Mouse (Mus musculus) spleen, adult 2 months (tissue): ENCODE measurements at regions not wholly inside any gene's neighbourhood (a gene's known extent, or its start where the extent isn't known, plus 50 kb on each side); places are given as distances from the start of the nearest gene placed in this dataset.

Source experiments
- DNase-seq, 2 experiments: peaks; one replicate each; pipeline versions ENCODE4 v3.0.0 to v3.0.0-alpha.2; 2012 to 2021; ENCODE audit warnings: low spot score in 2 of 2, low read depth in 1 of 2
- H3K27ac ChIP-seq: fragments of 200-500 bp; 2 replicates; pipeline ENCODE4 v1.5.1; 2012; ENCODE audit warnings: low read length, inconsistent platforms; ENCODE audit not compliant: insufficient read depth
- H3K27me3 ChIP-seq: fragments of 200-500 bp; 2 replicates; pipeline ENCODE4 v1.6.1; 2012; ENCODE audit warnings: mild to moderate bottlenecking, moderate library complexity, low read length, inconsistent platforms; ENCODE audit not compliant: control insufficient read depth, insufficient read depth
- H3K36me3 ChIP-seq: fragments of 200-500 bp; 2 replicates; pipeline ENCODE4 v1.6.1; 2012; ENCODE audit warnings: mild to moderate bottlenecking, low read length, inconsistent platforms; ENCODE audit not compliant: control insufficient read depth, insufficient read depth
- H3K4me1 ChIP-seq: fragments of 200-500 bp; 2 replicates; pipeline ENCODE4 v1.6.1; 2011; ENCODE audit warnings: inconsistent platforms; ENCODE audit not compliant: control insufficient read depth, insufficient read depth, insufficient read length
- H3K4me3 ChIP-seq: fragments of 200-500 bp; 2 replicates; pipeline ENCODE4 v1.5.1; 2011; ENCODE audit warnings: mild to moderate bottlenecking, inconsistent platforms; ENCODE audit not compliant: insufficient read depth, insufficient read length; ENCODE audit errors: extremely low read depth
- CTCF ChIP-seq: fragments of 200-500 bp; IDR thresholded peaks from 2 replicates; pipeline ENCODE4 v1.5.1; 2011; ENCODE audit warnings: mild to moderate bottlenecking, inconsistent platforms; ENCODE audit not compliant: insufficient read depth, insufficient read length, insufficient replicate concordance; ENCODE audit errors: extremely low read depth
- POLR2A ChIP-seq: fragments of 200-500 bp; IDR thresholded peaks from 2 replicates; pipeline ENCODE4 v1.6.1; 2011; ENCODE audit warnings: low read depth, low read length, inconsistent platforms
- WGBS: fragments of 180-500 bp; shearing (Covaris S2); methylation state at CpG from one replicate; pipeline ENCODE4 v1.1.7; 2018; 5-methylcytosine and 5-hydroxymethylcytosine counted together

DNA sequence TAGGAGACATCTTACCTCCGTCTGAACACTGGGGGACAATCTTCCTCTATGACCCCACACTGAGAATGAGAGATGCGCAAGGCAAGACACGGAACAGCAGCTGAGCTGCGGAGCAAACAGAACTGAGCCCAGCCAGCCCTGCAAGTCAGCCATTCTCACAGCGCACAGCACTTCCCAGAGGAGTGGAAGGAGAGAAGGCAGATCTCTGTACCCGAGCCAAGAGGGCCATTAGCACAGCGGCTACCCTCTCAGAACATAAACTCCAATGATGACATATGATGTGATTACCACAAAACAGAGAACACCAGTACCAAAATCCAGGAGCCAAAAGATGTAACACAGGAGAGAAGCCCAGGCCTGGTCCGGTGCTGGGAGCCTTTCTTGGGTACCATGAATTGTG is 72.3 kb upstream of the Cplx2 start:
- Histone ChIP-seq H3K4me3 (no peak overlapping the region), H3K27me3 (no peaks in the 10 kb centered on the region; the same call in 1 of the 2 replicates), H3K4me1 (no peaks in the 10 kb centered on the region; the same call in 1 of the 2 replicates), H3K36me3 (no peaks in the 10 kb centered on the region), H3K27ac (no peak overlapping the region)
- TF ChIP-seq POLR2A (no peak), CTCF (no peak)
- no peak for DNase-seq
- 86% methylated on average over 8 of the region's 8 CpGs for WGBS

DNA sequence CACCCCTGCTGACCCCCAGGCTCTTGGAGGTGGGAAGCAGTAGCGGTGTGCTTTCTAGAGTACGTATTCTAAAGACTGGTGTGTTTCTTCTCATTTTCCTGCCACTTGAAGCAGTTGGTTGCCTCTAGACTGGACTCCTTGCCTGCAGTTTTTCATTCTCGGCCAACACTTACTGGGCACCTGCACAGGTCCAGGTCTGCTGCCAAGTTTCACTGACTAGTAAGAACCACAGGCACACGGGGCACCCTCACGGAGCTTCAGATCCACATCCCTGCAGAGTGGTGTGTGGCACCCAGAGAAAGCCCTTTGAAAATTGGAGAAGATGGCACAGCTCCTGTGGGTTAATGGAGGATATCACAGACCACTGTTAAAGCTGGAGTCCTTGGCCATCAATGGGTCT is 71.9 kb upstream of the Cplx2 start:
- Histone ChIP-seq H3K36me3 (no peaks in the 10 kb centered on the region), H3K4me1 (no peaks in the 10 kb centered on the region; the same call in 1 of the 2 replicates), H3K4me3 (no peak overlapping the region), H3K27me3 (no peaks in the 10 kb centered on the region; the same call in 1 of the 2 replicates), H3K27ac (no peak overlapping the region)
- 86% methylated on average over 5 of the region's 5 CpGs for whole genome bisulfite sequencing
- TF ChIP-seq CTCF (no peak), POLR2A (no peak)
- DNase-seq = no peak

DNA sequence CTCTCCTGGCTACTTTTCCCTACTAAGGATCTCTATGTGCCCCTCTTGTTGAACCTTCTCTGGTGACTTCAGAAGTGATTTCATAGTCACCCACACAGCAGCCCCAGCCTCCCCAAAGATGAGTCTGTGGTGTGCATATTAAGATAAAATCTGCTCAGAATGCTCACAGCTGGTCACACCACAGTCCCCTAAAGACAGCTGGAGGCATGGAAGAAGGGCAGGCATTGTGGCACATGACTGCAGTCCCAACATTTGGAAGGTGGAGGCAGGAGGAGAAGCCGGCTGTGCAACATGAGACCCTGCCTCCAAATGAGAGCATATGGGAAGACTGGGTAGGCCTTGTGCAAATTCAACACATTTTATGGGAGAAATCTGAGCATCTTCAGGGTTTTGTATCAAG is 70.0 kb upstream of the Cplx2 start:
- TF ChIP-seq CTCF = no peak
- no peaks in the 10 kb centered on the region; the same call in 1 of the 2 replicates for H3K27me3 ChIP-seq
- H3K27ac ChIP-seq = no peak overlapping the region
- no peaks in the 10 kb centered on the region; the same call in 1 of the 2 replicates for H3K4me1 ChIP-seq
- 97% methylated on average over 1 of the region's 1 CpGs for WGBS
- H3K4me3 ChIP-seq = no peak overlapping the region
- no peak for DNase-seq
- H3K36me3 ChIP-seq = no peaks in the 10 kb centered on the region

DNA sequence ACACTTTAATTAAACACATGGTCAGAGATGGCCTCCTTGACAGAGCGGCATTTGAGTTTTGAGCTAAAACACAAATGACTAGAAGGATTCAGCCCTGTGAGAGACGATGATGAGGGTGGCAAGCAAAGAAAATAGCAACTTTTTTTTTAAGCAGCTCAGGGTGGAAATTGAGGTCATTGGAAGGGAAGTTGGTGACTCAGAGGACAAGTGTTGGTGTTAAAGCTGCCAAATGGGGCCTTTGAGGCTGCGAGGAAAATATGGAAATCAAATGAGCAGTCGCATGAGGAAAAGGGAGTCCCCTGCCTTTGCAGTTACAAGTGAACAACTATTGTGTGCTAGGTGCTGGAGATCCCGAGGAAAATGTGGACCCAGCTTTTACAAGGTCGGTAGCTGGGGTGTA is 69.5 kb upstream of the Cplx2 start:
- 40% methylated on average over 6 of the region's 6 CpGs for WGBS
- H3K27me3 ChIP-seq = no peaks in the 10 kb centered on the region; the same call in 1 of the 2 replicates
- TF ChIP-seq POLR2A (no peak), CTCF (no peak)
- H3K4me3 ChIP-seq = no peak overlapping the region
- H3K27ac ChIP-seq = no peak overlapping the region
- DNase-seq = no peak
- no peaks in the 10 kb centered on the region for H3K36me3 ChIP-seq
- no peaks in the 10 kb centered on the region; the same call in 1 of the 2 replicates for H3K4me1 ChIP-seq

DNA sequence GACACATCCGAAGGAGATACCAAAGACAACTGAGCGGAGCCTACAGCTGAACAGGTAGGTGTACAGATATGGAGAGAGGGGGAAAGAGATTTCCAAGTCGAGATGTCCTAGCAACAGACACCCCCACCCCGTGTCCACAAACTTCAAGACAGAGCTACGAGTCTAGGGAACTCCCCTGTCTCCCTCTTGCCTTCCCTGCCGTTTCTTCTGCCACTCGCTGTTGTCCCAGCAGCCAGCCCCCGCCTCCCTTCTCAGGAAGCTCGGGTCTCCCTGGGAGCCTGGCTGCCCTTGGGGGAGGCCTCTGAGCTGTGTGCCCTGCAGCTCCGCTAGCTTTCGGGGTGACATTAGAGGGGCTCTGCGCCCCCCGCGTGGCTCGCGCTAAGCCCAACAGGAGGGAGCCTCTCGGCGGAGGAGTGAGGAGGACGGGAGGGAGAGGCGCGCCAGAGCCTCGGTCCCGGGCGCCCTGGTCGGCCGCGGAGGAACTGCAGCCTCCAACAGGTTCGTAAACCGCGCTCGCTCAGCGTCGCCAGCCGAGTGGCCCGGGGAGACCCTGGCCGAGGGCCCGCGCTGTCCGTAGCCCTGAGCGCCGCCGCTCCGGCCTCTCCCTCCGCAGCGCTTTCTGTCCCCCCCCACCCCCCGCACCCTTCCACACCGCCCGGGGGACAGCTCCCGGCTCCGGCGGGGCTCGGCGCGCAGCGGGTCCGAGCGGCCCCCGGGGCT is 68.6 kb upstream of the Cplx2 start:
- TF ChIP-seq POLR2A = no peak
- no peak for TF ChIP-seq CTCF
- Histone ChIP-seq H3K27me3 (no peaks in the 10 kb centered on the region; the same call in 1 of the 2 replicates), H3K27ac (peak overlapping the region; percentile 64), H3K36me3 (no peaks in the 10 kb centered on the region), H3K4me3 (peak overlapping the region; percentile 62), H3K4me1 (no peaks in the 10 kb centered on the region; the same call in 1 of the 2 replicates)
- 3% methylated on average over 55 of the region's 58 CpGs for WGBS
- peak in 1 of 2 experiments; percentile 22 for DNase-seq

DNA sequence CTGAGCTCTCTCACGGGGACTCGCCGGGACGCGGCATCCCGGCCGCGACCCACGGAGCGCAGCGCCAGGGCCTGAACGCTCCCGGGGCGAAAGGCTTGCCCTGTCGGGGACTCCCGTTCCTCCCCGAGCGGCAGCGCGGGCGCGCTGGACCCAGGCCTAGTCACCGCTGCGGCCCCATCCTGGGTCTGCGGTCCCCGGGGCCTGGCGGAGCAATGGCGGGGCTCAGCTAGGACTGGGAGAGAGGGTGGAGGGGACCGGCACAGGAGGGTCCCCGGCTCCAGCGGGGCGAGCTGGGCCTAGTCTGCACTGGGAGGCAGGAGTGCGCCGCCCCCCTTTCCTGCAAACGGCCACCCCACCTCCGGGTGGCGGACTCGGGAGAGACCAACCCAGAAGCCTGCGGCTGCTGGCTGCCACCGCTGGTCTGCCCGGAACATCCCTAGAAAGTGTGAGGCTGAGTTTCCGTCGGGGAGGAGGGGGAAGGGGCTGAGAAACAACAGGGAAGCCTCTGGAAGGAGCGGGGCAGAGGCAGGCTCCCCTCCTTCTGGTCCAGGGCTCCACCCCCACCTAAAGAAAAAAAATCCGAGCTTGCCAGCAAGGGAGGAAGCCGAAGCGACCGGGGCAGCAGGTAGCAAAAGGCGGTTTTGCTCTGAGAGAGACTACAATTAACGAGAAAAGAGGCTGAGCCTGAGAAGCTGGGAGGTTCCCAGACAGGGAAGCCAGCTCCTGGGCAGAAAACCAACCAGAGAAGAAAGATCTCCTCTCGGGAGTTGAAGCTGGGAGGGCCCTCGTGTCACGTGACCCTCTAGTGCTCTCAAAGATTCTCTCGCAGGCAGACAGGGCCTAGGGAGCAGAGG is 67.9 kb upstream of the Cplx2 start:
- WGBS = 2% methylated on average over 53 of the region's 54 CpGs
- Histone ChIP-seq H3K27me3 (no peaks in the 10 kb centered on the region; the same call in 1 of the 2 replicates), H3K4me1 (no peaks in the 10 kb centered on the region; the same call in 1 of the 2 replicates), H3K4me3 (peak overlapping the region; percentile 62), H3K36me3 (no peaks in the 10 kb centered on the region), H3K27ac (peak overlapping the region; percentile 64)
- DNase-seq = peak; percentile 17 to 59
- TF ChIP-seq POLR2A (0 out of 2 replicates have a peak, but pooled peaks have one; percentile 14), CTCF (no peak)
